Mouse (Mus musculus) liver, adult 2 months (tissue): Measurements from ENCODE around the gene Hist2h3b. TPM values are rescaled to one million over a fixed set of nuclear protein-coding genes. Genes with fewer than 3 reads are reported as not detected.

ENCODE experiments used
- DNase-seq: peaks from one replicate; pipeline ENCODE4 v3.0.0-alpha.2; 2011; ENCODE audit warnings: low read depth, low spot score; ENCODE audit errors: extremely low read depth
- H3K27ac ChIP-seq: fragments of 200-500 bp; replicated peaks from 2 replicates; pipeline ENCODE4 v1.5.1; 2012; ENCODE audit warnings: low read depth, mild to moderate bottlenecking, control low read depth, inconsistent platforms, low read length; ENCODE audit not compliant: insufficient read depth
- H3K27me3 ChIP-seq: fragments of 200-500 bp; 2 replicates; pipeline ENCODE4 v1.6.1; 2012; ENCODE audit warnings: mild to moderate bottlenecking, moderate library complexity, low read length, inconsistent platforms; ENCODE audit not compliant: control insufficient read depth, insufficient read depth
- H3K36me3 ChIP-seq: fragments of 200-500 bp; 2 replicates; pipeline ENCODE4 v1.6.1; 2012; ENCODE audit warnings: low read length, inconsistent platforms; ENCODE audit not compliant: control insufficient read depth, insufficient read depth
- H3K4me1 ChIP-seq: fragments of 200-500 bp; 2 replicates; pipeline ENCODE4 v1.6.1; 2011; ENCODE audit warnings: low read length; ENCODE audit not compliant: control insufficient read depth, insufficient read depth
- H3K4me3 ChIP-seq: fragments of 200-500 bp; 2 replicates; pipeline ENCODE4 v1.5.1; 2011; ENCODE audit warnings: low read depth, mild to moderate bottlenecking, control low read depth, low read length, moderate library complexity; ENCODE audit not compliant: insufficient read depth
- H3K79me2 ChIP-seq: fragments of 200-500 bp; 2 replicates; pipeline ENCODE4 v1.6.1; 2012; ENCODE audit warnings: inconsistent platforms, mild to moderate bottlenecking, low read length, moderate library complexity; ENCODE audit not compliant: control insufficient read depth, insufficient read depth
- H3K9ac ChIP-seq: fragments of 200-500 bp; 2 replicates; pipeline ENCODE4 v1.6.1; 2012; ENCODE audit warnings: low read depth, mild to moderate bottlenecking, control low read depth, inconsistent platforms, low read length
- CTCF ChIP-seq: fragments of 200-500 bp; IDR thresholded peaks from 2 replicates; pipeline ENCODE4 v1.5.1; 2011; ENCODE audit warnings: low read depth, low read length, control low read depth
- POLR2A ChIP-seq: fragments of 200-500 bp; IDR thresholded peaks from 2 replicates; pipeline ENCODE4 v1.6.1; 2011; ENCODE audit warnings: low read length, control low read depth; ENCODE audit not compliant: insufficient read depth; ENCODE audit errors: extremely low read depth
- WGBS: fragments of 180-500 bp; shearing (Covaris S2); methylation state at CpG from one replicate; pipeline ENCODE4 v1.1.7; 2018; 5-methylcytosine and 5-hydroxymethylcytosine counted together
- polyA plus RNA-seq: library from polyadenylated mRNA; depleted of rRNA; stranded (reverse); fragments of >200 nt; gene quantifications from 2 replicates; pipeline ENCODE4 v1.2.3, GENCODE M21; 2012; rRNA removed
- total RNA-seq: library from RNA; depleted of rRNA; stranded (reverse); fragments of >200 nt; gene quantifications from 2 replicates; pipeline ENCODE4 v1.2.3, GENCODE M21; 2014; rRNA removed

The Hist2h3b gene
- total and polyA plus RNA-seq, 2 experiments: 5.8 to 29.2 TPM

GRCm38 (mm10) chr3:96309441-96309840 lies 41.0 kb downstream of the Hist2h3b start:
- no peak for DNase-seq

DNA sequence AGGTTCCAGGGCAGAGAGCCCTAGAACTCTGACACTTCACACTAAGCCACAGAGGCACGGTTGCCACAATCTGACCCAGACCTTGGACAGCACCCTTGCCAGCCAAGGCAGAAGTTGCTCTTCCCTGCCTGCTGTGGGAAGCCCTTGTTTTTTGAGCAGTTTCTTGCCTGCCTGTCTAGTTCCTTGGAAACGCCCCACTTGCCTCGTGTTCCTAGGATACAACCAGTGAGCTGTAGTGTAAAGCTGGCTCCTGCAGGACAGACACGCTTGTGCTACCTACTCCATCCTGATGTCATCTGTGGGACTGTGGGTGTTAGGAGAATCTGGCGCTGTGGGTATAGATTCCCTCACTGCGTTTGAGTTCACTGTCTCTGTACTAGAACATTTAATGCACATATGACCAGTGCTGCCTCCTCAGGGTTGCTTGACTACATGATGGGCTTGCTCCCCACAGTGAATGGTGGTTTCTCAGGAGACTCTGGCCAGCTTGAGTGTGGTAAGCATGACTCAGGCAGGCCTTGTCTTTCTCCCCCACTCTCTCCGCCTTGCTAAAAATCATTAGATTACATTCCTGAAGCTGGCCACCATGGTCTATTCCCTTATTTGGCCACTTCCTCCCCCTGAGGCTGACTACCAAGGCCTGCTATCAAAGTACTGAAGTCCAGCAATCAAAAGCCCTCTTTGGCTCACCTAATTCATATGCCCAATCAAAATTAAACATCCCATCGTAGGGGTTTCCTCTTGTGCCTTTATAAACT lies 44.1 kb downstream of the Hist2h3b start:
- Histone ChIP-seq H3K9ac (no peak overlapping the region), H3K36me3 (no peaks in the 10 kb centered on the region), H3K27ac (no peak overlapping the region), H3K79me2 (no peaks in the 10 kb centered on the region), H3K4me1 (no peaks in the 10 kb centered on the region), H3K4me3 (no peak overlapping the region), H3K27me3 (no peaks in the 10 kb centered on the region)
- no peak for TF ChIP-seq POLR2A
- TF ChIP-seq CTCF: no peak
- WGBS: 68% methylated on average over 8 of the region's 8 CpGs
- no peak for DNase-seq

More at GRCm38 (mm10) chr3:96309441-96309840, 41.0 kb downstream of the Hist2h3b start:
- no peaks in the 10 kb centered on the region for H3K27me3 ChIP-seq
- H3K4me1 ChIP-seq: no peaks in the 10 kb centered on the region
- no peak overlapping the region for H3K27ac ChIP-seq
- H3K79me2 ChIP-seq: no peaks in the 10 kb centered on the region
- WGBS: 58% methylated on average over 3 of the region's 3 CpGs
- TF ChIP-seq POLR2A: no peak
- TF ChIP-seq CTCF: no peak
- H3K9ac ChIP-seq: no peak overlapping the region
- H3K4me3 ChIP-seq: no peak overlapping the region
- H3K36me3 ChIP-seq: no peaks in the 10 kb centered on the region

Other genes starting within 250 kb of the Hist2h3b start
- gene Vps45, start 210.2 kb upstream of the Hist2h3b start, total RNA-seq: 8.9 and 10.7 TPM in 2 replicates
- gene Vps45, start 210.2 kb upstream of the Hist2h3b start, polyA plus RNA-seq: 2.1 and 2.4 TPM in 2 replicates
- gene Otud7b, start 164.1 kb upstream of the Hist2h3b start, total RNA-seq: 8.9 and 11.9 TPM in 2 replicates
- gene Otud7b, start 164.1 kb upstream of the Hist2h3b start, polyA plus RNA-seq: 5.9 and 6.8 TPM in 2 replicates
- gene Mtmr11, start 106.7 kb upstream of the Hist2h3b start, total RNA-seq: 1.2 and 1.4 TPM in 2 replicates
- 1.1 and 2.8 TPM in 2 replicates for gene Mtmr11, start 106.7 kb upstream of the Hist2h3b start, polyA plus RNA-seq
- 2.7 and 5.2 TPM in 2 replicates for gene Sf3b4, start 96.3 kb upstream of the Hist2h3b start, total RNA-seq
- 23.5 and 29.7 TPM in 2 replicates for gene Sf3b4, start 96.3 kb upstream of the Hist2h3b start, polyA plus RNA-seq
- under 0.01 and 0.07 TPM in 2 replicates for gene Sv2a, start 87.5 kb upstream of the Hist2h3b start, total RNA-seq
- 0.04 and 0.66 TPM in 2 replicates for gene Sv2a, start 87.5 kb upstream of the Hist2h3b start, polyA plus RNA-seq
- 68.7 and 74.7 TPM in 2 replicates for gene Bola1, start 48.9 kb upstream of the Hist2h3b start, total RNA-seq
- 44.0 and 56.0 TPM in 2 replicates for gene Bola1, start 48.9 kb upstream of the Hist2h3b start, polyA plus RNA-seq
- gene Hist2h2ab, start 48.8 kb upstream of the Hist2h3b start, total RNA-seq: 8.9 TPM in 2 replicates
- gene Hist2h2ab, start 48.8 kb upstream of the Hist2h3b start, polyA plus RNA-seq: 0.81 TPM in 1 of 2 replicates, not detected in the other
- gene Hist2h2ac, start 47.8 kb upstream of the Hist2h3b start, total RNA-seq: 99.7 and 113 TPM in 2 replicates
- 1.6 and 2.9 TPM in 2 replicates for gene Hist2h2ac, start 47.8 kb upstream of the Hist2h3b start, polyA plus RNA-seq
- 2.9 TPM in 2 replicates for gene Hist2h2be, start 47.5 kb upstream of the Hist2h3b start, total RNA-seq
- 1.4 and 1.9 TPM in 2 replicates for gene Hist2h2be, start 47.5 kb upstream of the Hist2h3b start, polyA plus RNA-seq
- gene Hist2h3c2, start 29.5 kb upstream of the Hist2h3b start, total RNA-seq: 3.5 and 8.3 TPM in 2 replicates
- 8.6 and 22.4 TPM in 2 replicates for gene Hist2h3c2, start 29.5 kb upstream of the Hist2h3b start, polyA plus RNA-seq
- 663 and 777 TPM in 2 replicates for gene Hist2h2aa2, start 28.4 kb upstream of the Hist2h3b start, total RNA-seq
- 385 and 570 TPM in 2 replicates for gene Hist2h2aa2, start 28.4 kb upstream of the Hist2h3b start, polyA plus RNA-seq
- gene Hist2h2aa1, start 23.2 kb upstream of the Hist2h3b start, total RNA-seq: 230 and 263 TPM in 2 replicates
- gene Hist2h2aa1, start 23.2 kb upstream of the Hist2h3b start, polyA plus RNA-seq: 428 and 563 TPM in 2 replicates
- gene Hist2h3c1, start 22.0 kb upstream of the Hist2h3b start, total RNA-seq: not detected in 2 replicates
- gene Hist2h3c1, start 22.0 kb upstream of the Hist2h3b start, polyA plus RNA-seq: not detected in 2 replicates
- 6.0 and 6.6 TPM in 2 replicates for gene Hist2h4, start 5.3 kb upstream of the Hist2h3b start, total RNA-seq
- gene Hist2h4, start 5.3 kb upstream of the Hist2h3b start, polyA plus RNA-seq: 0.75 and 1.5 TPM in 2 replicates
- gene Hist2h2bb, start 1.1 kb downstream of the Hist2h3b start, total RNA-seq: 30.4 and 30.7 TPM in 2 replicates
- gene Hist2h2bb, start 1.1 kb downstream of the Hist2h3b start, polyA plus RNA-seq: not detected in 2 replicates
- 3.2 and 3.7 TPM in 2 replicates for gene Fcgr1, start 25.3 kb downstream of the Hist2h3b start, total RNA-seq
- gene Fcgr1, start 25.3 kb downstream of the Hist2h3b start, polyA plus RNA-seq: 0.97 and 2.2 TPM in 2 replicates
- not detected in 2 replicates for gene BC107364, start 183.7 kb downstream of the Hist2h3b start, total RNA-seq
- not detected in 2 replicates for gene BC107364, start 183.7 kb downstream of the Hist2h3b start, polyA plus RNA-seq